Mouse (Mus musculus): ENCODE data around the gene Gnb1. TPM values are rescaled to one million over a fixed set of nuclear protein-coding genes. Genes with fewer than 3 reads are reported as not detected.

Gnb1 gene
- total and polyA plus RNA-seq, 3 experiments: 78.1 to 489 TPM; not detected in 1

- peaks cover 69% of the 10 kb centered on the region for H3K79me2 ChIP-seq (ENCODE audit: control insufficient read depth, insufficient read depth, low read length, poor library complexity)
- TF ChIP-seq POLR2AphosphoS5 (IDR thresholded peaks at IDR 0.05; ENCODE audit: borderline replicate concordance, low read depth, low read length) (no peak), MAFK (IDR thresholded peaks at IDR 0.05; ENCODE audit: borderline replicate concordance, low read depth, low read length) (peak; percentile 84)
- no peak overlapping the region for H3K4me3 ChIP-seq (ENCODE audit: control insufficient read depth in 1 of 2, insufficient read depth in 1 of 2, low read depth in 2 of 2, low read length in 2 of 2)
- peaks cover 7 to 20% of the 10 kb centered on the region in 2 experiments for H3K36me3 ChIP-seq (ENCODE audit: control insufficient read depth in 1 of 2, insufficient read depth in 2 of 2, low read length in 2 of 2)
- no peaks in the 10 kb centered on the region for H3K9me3 ChIP-seq (replicated peaks; ENCODE audit: insufficient read depth, low read length)
- DNase-seq (ENCODE audit: low read depth, low spot score): no peak
- H3K27me3 ChIP-seq (ENCODE audit: control insufficient read depth in 1 of 2, insufficient read depth in 2 of 2, low read length in 2 of 2): no peaks in the 10 kb centered on the region
- H3K9ac ChIP-seq (ENCODE audit: control insufficient read depth, low read depth, low read length, poor library complexity, severe bottlenecking): no peak overlapping the region
- H3K27ac ChIP-seq (ENCODE audit: control insufficient read depth, low read depth, low read length): no peak overlapping the region
- H3K4me1 ChIP-seq (ENCODE audit: control insufficient read depth in 1 of 2, insufficient read depth in 2 of 2, low read length in 2 of 2): peaks cover 6 to 8% of the 10 kb centered on the region in 2 experiments
Observed at GRCm38 (mm10) chr4:155497963-155498362, 6.8 kb downstream of the Gnb1 start.

- TF ChIP-seq ELF1 (IDR thresholded peaks at IDR 0.05; ENCODE audit: low read depth, low read length) (no peak), NELFE (IDR thresholded peaks at IDR 0.05; ENCODE audit: low read depth, low read length) (no peak), KAT2A (conservative IDR thresholded peaks at IDR 0.05; ENCODE audit: low read depth, low read length) (no peak), TCF12 (IDR thresholded peaks at IDR 0.05; ENCODE audit: low read depth, low read length) (no peak), GABPA (IDR thresholded peaks at IDR 0.05; ENCODE audit: low read depth, low read length) (no peak), EP300 (IDR thresholded peaks at IDR 0.05; ENCODE audit: low read depth in 1 of 2, low read length in 2 of 2) (no peak), RAD21 (IDR thresholded peaks at IDR 0.05; ENCODE audit: low read depth, low read length) (no peak), POLR2A (IDR thresholded peaks at IDR 0.05; ENCODE audit: control insufficient read depth in 1 of 2, insufficient read depth in 1 of 2, low read depth in 1 of 2, low read length in 2 of 2, poor library complexity in 1 of 2) (no peak)
- H3K36me3 ChIP-seq (ENCODE audit: control insufficient read depth in 1 of 2, insufficient read depth in 2 of 2, low read length in 2 of 2): peaks cover 6 to 20% of the 10 kb centered on the region in 2 experiments
- no peak overlapping the region for H3K27ac ChIP-seq (ENCODE audit: control insufficient read depth, low read depth, low read length)
- no peaks in the 10 kb centered on the region for H3K9me3 ChIP-seq (replicated peaks; ENCODE audit: insufficient read depth, low read length)
- DNase-seq (ENCODE audit: low read depth, low spot score): no peak
- peaks cover 67% of the 10 kb centered on the region for H3K79me2 ChIP-seq (ENCODE audit: control insufficient read depth, insufficient read depth, low read length, poor library complexity)
- no peaks in the 10 kb centered on the region for H3K27me3 ChIP-seq (ENCODE audit: control insufficient read depth in 1 of 2, insufficient read depth in 2 of 2, low read length in 2 of 2)
- H3K9ac ChIP-seq (ENCODE audit: control insufficient read depth, low read depth, low read length, poor library complexity, severe bottlenecking): no peak overlapping the region
- no peak overlapping the region for H3K4me3 ChIP-seq (ENCODE audit: control insufficient read depth in 1 of 2, insufficient read depth in 1 of 2, low read depth in 2 of 2, low read length in 2 of 2)
- H3K4me1 ChIP-seq (ENCODE audit: control insufficient read depth in 1 of 2, insufficient read depth in 2 of 2, low read length in 2 of 2): peaks cover 8 to 13% of the 10 kb centered on the region in 2 experiments; a peak in 3 of 4 replicates
Observed at GRCm38 (mm10) chr4:155501126-155501525, 10.0 kb downstream of the Gnb1 start.

- Histone ChIP-seq H3K27me3 (ENCODE audit: control insufficient read depth in 1 of 2, insufficient read depth in 2 of 2, low read length in 2 of 2) (no peaks in the 10 kb centered on the region), H3K4me3 (ENCODE audit: control insufficient read depth in 1 of 2, insufficient read depth in 1 of 2, low read depth in 2 of 2, low read length in 2 of 2) (no peak overlapping the region), H3K27ac (ENCODE audit: control insufficient read depth, low read depth, low read length) (peak overlapping the region; percentile 41; the same call in 1 of the 2 replicates), H3K36me3 (ENCODE audit: control insufficient read depth in 1 of 2, insufficient read depth in 2 of 2, low read length in 2 of 2) (peaks cover 3 to 30% of the 10 kb centered on the region in 2 experiments), H3K9ac (ENCODE audit: control insufficient read depth, low read depth, low read length, poor library complexity, severe bottlenecking) (no peak overlapping the region), H3K9me3 (replicated peaks; ENCODE audit: insufficient read depth, low read length) (no peaks in the 10 kb centered on the region), H3K79me2 (ENCODE audit: control insufficient read depth, insufficient read depth, low read length, poor library complexity) (peaks cover 73% of the 10 kb centered on the region), H3K4me1 (ENCODE audit: control insufficient read depth in 1 of 2, insufficient read depth in 2 of 2, low read length in 2 of 2) (peaks cover 11 to 24% of the 10 kb centered on the region in 2 experiments)
- peak; percentile 47 for DNase-seq (ENCODE audit: low read depth, low spot score)
- TF ChIP-seq EP300 (IDR thresholded peaks at IDR 0.05; ENCODE audit: low read depth in 1 of 2, low read length in 2 of 2): 0 out of 4 replicates have a peak, but pooled peaks of 1 of the 2 experiments have one; percentile 10
- no peak for TF ChIP-seq TAL1 (IDR thresholded peaks at IDR 0.05; ENCODE audit: low read length)
- TF ChIP-seq ETS1 (IDR thresholded peaks at IDR 0.05; ENCODE audit: low read depth, low read length): 0 out of 2 replicates have a peak, but pooled peaks have one; percentile 1
Observed at GRCm38 (mm10) chr4:155505067-155505466, 13.9 kb downstream of the Gnb1 start.

Measured in MEL (cell line).